Comparison of ENCODE assay signal across 7 mouse cellular contexts in the genomic region with DNA sequence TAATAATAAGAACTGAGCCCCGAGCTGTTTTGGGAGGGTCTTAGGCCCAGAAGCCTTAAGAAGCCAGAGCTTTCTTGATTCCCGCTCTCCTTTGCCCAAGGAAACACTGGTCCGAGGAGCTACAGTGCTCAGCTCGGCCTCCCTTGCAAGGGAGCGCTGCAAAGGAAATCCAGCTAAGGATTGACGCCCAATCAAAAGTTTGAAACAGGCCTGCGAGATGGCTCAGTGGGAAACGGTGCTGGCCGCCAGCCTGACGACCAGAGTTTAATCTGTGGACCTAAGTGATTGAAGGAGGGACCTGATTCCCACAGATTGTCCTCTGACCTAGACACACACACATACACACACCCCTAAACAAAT. TPM values are rescaled to one million over a fixed set of nuclear protein-coding genes. Genes with fewer than 3 reads are reported as not detected.
DNase-seq lines count a peak whose midpoint lies in the region; ATAC-seq lines count a peak whose summit lies in the region.

No protein-coding gene starts in this region.

- H3K36me3 ChIP-seq in embryonic facial prominence, embryonic 15.5 days, result 0 out of 2 replicates have a peak, but pooled peaks cover 6% of the 10 kb centered on the region
- no peaks in the 10 kb centered on the region for H3K36me3 ChIP-seq in intestine, embryonic 16.5 days (ENCODE audit: control insufficient read depth, insufficient read depth, low read length)
- no peaks in the 10 kb centered on the region; the same call in 1 of the 2 replicates for H3K36me3 ChIP-seq in midbrain, embryonic 12.5 days

- peak; percentile 28 for DNase-seq in retina, postnatal 1 day
- no peak for DNase-seq in retina, embryonic 14.5 days (ENCODE audit: low spot score)
- DNase-seq in layer of hippocampus, adult 11-12 months (ENCODE audit: low spot score), result no peak
- DNase-seq in T-cell, adult 2 months (ENCODE audit: low spot score), result no peak

- H3K27me3 ChIP-seq in embryonic facial prominence, embryonic 15.5 days, result peaks cover 34% of the 10 kb centered on the region
- H3K27me3 ChIP-seq in intestine, embryonic 16.5 days (replicated peaks; ENCODE audit: control insufficient read depth, insufficient read depth, low read length), result peaks cover 6% of the 10 kb centered on the region; the same call in 1 of the 2 replicates
- H3K27me3 ChIP-seq in midbrain, embryonic 12.5 days, result peaks cover 49% of the 10 kb centered on the region

- H3K9ac ChIP-seq in embryonic facial prominence, embryonic 15.5 days, result peak overlapping the region; percentile 39; the same call in 1 of the 2 replicates
- peak overlapping the region; percentile 67 for H3K9ac ChIP-seq in intestine, embryonic 16.5 days (ENCODE audit: low read depth, low read length)
- 0 out of 2 replicates have a peak overlapping the region, but pooled peaks have one; percentile 15 for H3K9ac ChIP-seq in midbrain, embryonic 12.5 days (replicated peaks)

- peak overlapping the region; percentile 90 for H3K4me2 ChIP-seq in embryonic facial prominence, embryonic 15.5 days (replicated peaks)
- H3K4me2 ChIP-seq in intestine, embryonic 16.5 days (ENCODE audit: low read depth, low read length), result peak overlapping the region; percentile 98
- peak overlapping the region; percentile 93 for H3K4me2 ChIP-seq in midbrain, embryonic 12.5 days (replicated peaks)

- no peak for ATAC-seq in embryonic facial prominence, embryonic 15.5 days (ENCODE audit: insufficient number of reproducible peaks, low FRiP score, low TSS enrichment, low read depth)
- no peak for ATAC-seq in intestine, embryonic 16.5 days
- ATAC-seq in midbrain, embryonic 12.5 days (ENCODE audit: low FRiP score, low read depth), result no peak

- H3K4me1 ChIP-seq in embryonic facial prominence, embryonic 15.5 days, result peaks cover 45% of the 10 kb centered on the region
- peaks cover 28% of the 10 kb centered on the region for H3K4me1 ChIP-seq in intestine, embryonic 16.5 days (ENCODE audit: control insufficient read depth, insufficient read depth, low read length)
- peaks cover 43% of the 10 kb centered on the region for H3K4me1 ChIP-seq in midbrain, embryonic 12.5 days

- H3K4me3 ChIP-seq in embryonic facial prominence, embryonic 15.5 days (replicated peaks), result peak overlapping the region; percentile 76
- peak overlapping the region; percentile 54 for H3K4me3 ChIP-seq in intestine, embryonic 16.5 days (ENCODE audit: low read length)
- peak overlapping the region; percentile 62 for H3K4me3 ChIP-seq in midbrain, embryonic 12.5 days

- no peaks in the 10 kb centered on the region for H3K9me3 ChIP-seq in embryonic facial prominence, embryonic 15.5 days (replicated peaks)
- H3K9me3 ChIP-seq in intestine, embryonic 16.5 days (ENCODE audit: control insufficient read depth, low read length), result no peaks in the 10 kb centered on the region
- no peaks in the 10 kb centered on the region for H3K9me3 ChIP-seq in midbrain, embryonic 12.5 days

- peak overlapping the region; percentile 58 for H3K27ac ChIP-seq in embryonic facial prominence, embryonic 15.5 days (replicated peaks)
- H3K27ac ChIP-seq in intestine, embryonic 16.5 days (ENCODE audit: low read length), result peak overlapping the region; percentile 46; the same call in 1 of the 2 replicates
- 0 out of 2 replicates have a peak overlapping the region, but pooled peaks have one; percentile 20 for H3K27ac ChIP-seq in midbrain, embryonic 12.5 days (replicated peaks)

- 8% methylated on average over 10 of the region's 10 CpGs for WGBS in embryonic facial prominence, embryonic 15.5 days
- 12% methylated on average over 10 of the region's 10 CpGs for WGBS in intestine, embryonic 16.5 days
- WGBS in midbrain, embryonic 12.5 days, result 4% methylated on average over 10 of the region's 10 CpGs

RNA-seq across cellular contexts. Expression of a gene that starts 1.1 kb away (rescaled TPM):
- polyA plus RNA-seq in embryonic facial prominence, embryonic 15.5 days (2015; fragmentation: Nextera tagmentation; extraction: Ambion mirVana), result 3.5 and 3.9 TPM in 2 replicates
- polyA plus RNA-seq in intestine, embryonic 16.5 days (2015; fragmentation: Nextera tagmentation; extraction: Ambion mirVana), result 4.0 and 4.7 TPM in 2 replicates
- polyA plus RNA-seq in midbrain, embryonic 12.5 days (2016; fragmentation: Nextera tagmentation; extraction: Ambion mirVana), result 3.4 and 4.3 TPM in 2 replicates

RNA-seq across cellular contexts. Expression of a gene that starts 2.0 kb away (rescaled TPM):
- 61.8 and 63.9 TPM in 2 replicates for polyA plus RNA-seq in embryonic facial prominence, embryonic 15.5 days (2015; fragmentation: Nextera tagmentation; extraction: Ambion mirVana)
- 24.1 and 24.3 TPM in 2 replicates for polyA plus RNA-seq in intestine, embryonic 16.5 days (2015; fragmentation: Nextera tagmentation; extraction: Ambion mirVana)
- polyA plus RNA-seq in midbrain, embryonic 12.5 days (2016; fragmentation: Nextera tagmentation; extraction: Ambion mirVana), result 28.8 and 31.3 TPM in 2 replicates

RNA-seq across cellular contexts. Expression of a gene that starts 5.2 kb away (rescaled TPM):
- 0.29 and 0.39 TPM in 2 replicates for polyA plus RNA-seq in embryonic facial prominence, embryonic 15.5 days (2015; fragmentation: Nextera tagmentation; extraction: Ambion mirVana)
- 0.10 and 0.12 TPM in 2 replicates for polyA plus RNA-seq in intestine, embryonic 16.5 days (2015; fragmentation: Nextera tagmentation; extraction: Ambion mirVana)
- polyA plus RNA-seq in midbrain, embryonic 12.5 days (2016; fragmentation: Nextera tagmentation; extraction: Ambion mirVana), result not detected in 2 replicates

RNA-seq across cellular contexts. Expression of a gene that starts 20.4 kb away (rescaled TPM):
- 11.7 and 12.5 TPM in 2 replicates for polyA plus RNA-seq in embryonic facial prominence, embryonic 15.5 days (2015; fragmentation: Nextera tagmentation; extraction: Ambion mirVana)
- polyA plus RNA-seq in intestine, embryonic 16.5 days (2015; fragmentation: Nextera tagmentation; extraction: Ambion mirVana), result 12.2 and 12.8 TPM in 2 replicates
- polyA plus RNA-seq in midbrain, embryonic 12.5 days (2016; fragmentation: Nextera tagmentation; extraction: Ambion mirVana), result 12.9 and 13.0 TPM in 2 replicates

RNA-seq across cellular contexts. Expression of a gene that starts 24.3 kb away (rescaled TPM):
- 8.9 and 10.4 TPM in 2 replicates for polyA plus RNA-seq in embryonic facial prominence, embryonic 15.5 days (2015; fragmentation: Nextera tagmentation; extraction: Ambion mirVana)
- polyA plus RNA-seq in intestine, embryonic 16.5 days (2015; fragmentation: Nextera tagmentation; extraction: Ambion mirVana), result 1.6 and 1.7 TPM in 2 replicates
- polyA plus RNA-seq in midbrain, embryonic 12.5 days (2016; fragmentation: Nextera tagmentation; extraction: Ambion mirVana), result 22.3 and 26.1 TPM in 2 replicates

Comparison
In these comparisons a context has a peak if more than half of its experiments do, and no peak if none do; other contexts are left out.
1. H3K9ac ChIP-seq: peak in every context shown above with its lines; median percentile 67 in intestine, embryonic 16.5 days; 39 in embryonic facial prominence, embryonic 15.5 days; 15 in midbrain, embryonic 12.5 days.